Mouse (Mus musculus) neural tube, embryonic 15.5 days (tissue): ENCODE measurements around the gene Sema3b. TPM values are rescaled to one million over a fixed set of nuclear protein-coding genes. Genes with fewer than 3 reads are reported as not detected.
"Not testable (repeated sequence)": the region's sequence is repeated elsewhere in the genome, so short reads cannot be mapped to it uniquely, and the experiment has no call there.

Experiments used
- ATAC-seq: fragments of 200-750 bp; cut with Nextera tagmentation; 2 replicates; pipeline ENCODE4 v1.8.0; 2017; ENCODE audit warnings: mild to moderate bottlenecking, moderate TSS enrichment, moderate library complexity; ENCODE audit not compliant: low FRiP score
- H3K27ac ChIP-seq: fragments of 300-500 bp; sonication (generic); replicated peaks from 2 replicates; pipeline ENCODE4 v1.5.1; 2015; ENCODE audit warnings: mild to moderate bottlenecking, inconsistent platforms
- H3K27me3 ChIP-seq: fragments of 300-500 bp; sonication (generic); replicated peaks from 2 replicates; pipeline ENCODE4 v1.6.1; 2015; ENCODE audit warnings: inconsistent platforms
- H3K36me3 ChIP-seq: fragments of 300-500 bp; sonication (generic); 2 replicates; pipeline ENCODE4 v1.6.1; 2015; ENCODE audit warnings: inconsistent platforms
- H3K4me1 ChIP-seq: fragments of 300-500 bp; sonication (generic); 2 replicates; pipeline ENCODE4 v1.6.1; 2015; ENCODE audit warnings: inconsistent platforms
- H3K4me2 ChIP-seq: fragments of 300-500 bp; sonication (generic); 2 replicates; pipeline ENCODE4 v1.6.1; 2015; ENCODE audit warnings: inconsistent platforms, mild to moderate bottlenecking, moderate library complexity
- H3K4me3 ChIP-seq: fragments of 300-500 bp; sonication (generic); replicated peaks from 2 replicates; pipeline ENCODE4 v1.5.1; 2015; ENCODE audit warnings: mild to moderate bottlenecking, inconsistent platforms
- H3K9ac ChIP-seq: fragments of 300-500 bp; sonication (generic); replicated peaks from 2 replicates; pipeline ENCODE4 v1.6.1; 2015; ENCODE audit warnings: mild to moderate bottlenecking, inconsistent platforms
- H3K9me3 ChIP-seq: fragments of 300-500 bp; sonication (generic); replicated peaks from 2 replicates; pipeline ENCODE4 v1.6.1; 2016; ENCODE audit warnings: inconsistent platforms
- WGBS: fragments of 180-500 bp; shearing (Covaris S2); methylation state at CpG from one replicate; pipeline ENCODE4 v1.1.7; 2015; ENCODE audit warnings: mixed read lengths; 5-methylcytosine and 5-hydroxymethylcytosine counted together
- polyA plus RNA-seq: library from polyadenylated mRNA; unstranded; fragments of >200 nt; fragmentation: Nextera tagmentation; extraction: Ambion mirVana; gene quantifications from 2 replicates; pipeline ENCODE4 v1.2.1, GENCODE M21; 2015

Sema3b gene
- polyA plus RNA-seq, 1 experiment from 2014 or later, result 6.6 TPM

DNA sequence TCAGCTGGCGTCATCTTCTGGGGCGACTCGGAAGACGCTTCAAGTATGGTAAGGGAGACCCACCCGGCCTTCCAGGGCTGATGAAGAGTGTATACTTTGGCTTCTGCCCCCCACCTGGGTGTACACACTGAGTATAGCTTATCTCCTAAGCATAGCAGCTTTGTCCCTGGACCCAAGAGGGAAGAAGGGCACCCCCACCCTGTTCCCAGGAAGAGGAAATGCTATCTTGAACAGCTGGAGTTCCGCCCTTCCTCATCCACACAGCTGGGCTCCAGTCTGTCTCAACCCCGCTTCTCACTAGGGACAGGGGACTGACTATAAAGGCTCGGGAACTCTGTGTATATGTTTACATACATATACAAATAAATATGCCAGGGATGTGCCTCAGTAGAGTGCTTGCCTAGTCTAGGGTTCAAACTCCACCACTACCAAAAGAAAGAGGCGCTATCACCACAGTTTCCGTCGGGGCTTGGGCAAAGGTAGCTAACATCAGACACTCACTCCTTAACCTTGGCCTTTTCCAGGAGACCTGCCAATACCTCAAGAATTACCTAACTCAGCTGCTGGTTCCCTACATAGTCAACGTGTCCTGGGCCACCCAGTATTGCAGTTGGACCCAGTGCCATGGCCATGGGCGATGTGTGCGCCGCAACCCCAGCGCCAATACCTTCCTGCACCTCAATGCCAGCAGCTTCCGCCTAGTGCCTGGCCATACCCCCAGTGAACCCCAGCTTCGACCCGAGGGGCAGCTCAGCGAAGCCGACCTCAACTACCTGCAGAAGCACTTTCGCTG is 37.3 kb downstream of the Sema3b start:
- Histone ChIP-seq H3K36me3 (peaks cover 33% of the 10 kb centered on the region), H3K4me2 (peak overlapping the region; percentile 9; the same call in 1 of the 2 replicates), H3K4me3 (no peak overlapping the region), H3K27ac (no peak overlapping the region), H3K9ac (no peak overlapping the region), H3K27me3 (no peaks in the 10 kb centered on the region), H3K4me1 (peaks cover 42% of the 10 kb centered on the region), H3K9me3 (no peaks in the 10 kb centered on the region)
- 96% methylated on average over 22 of the region's 22 CpGs for WGBS
- ATAC-seq, result no peak

DNA sequence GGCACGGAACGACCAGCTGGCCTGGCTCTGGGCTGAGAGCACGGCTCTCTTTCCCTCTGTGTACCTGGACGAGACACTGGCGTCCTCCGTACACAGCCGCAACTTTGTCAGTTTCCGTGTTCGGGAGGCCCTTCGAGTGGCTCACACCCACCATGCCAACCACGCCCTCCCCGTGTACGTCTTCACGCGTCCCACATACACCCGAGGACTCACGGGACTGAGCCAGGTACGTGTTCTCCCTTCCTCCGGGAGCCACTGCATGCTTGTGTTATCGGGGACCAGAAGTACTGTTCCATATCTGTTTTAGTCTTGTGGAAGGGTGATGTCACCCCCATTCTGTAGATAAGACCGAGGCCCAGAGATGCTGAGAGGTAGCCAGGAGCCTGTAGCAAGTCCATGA is 38.2 kb downstream of the Sema3b start:
- ATAC-seq, result no peak
- 95% methylated on average over 21 of the region's 21 CpGs for WGBS
- H3K4me1 ChIP-seq, result peaks cover 42% of the 10 kb centered on the region

DNA sequence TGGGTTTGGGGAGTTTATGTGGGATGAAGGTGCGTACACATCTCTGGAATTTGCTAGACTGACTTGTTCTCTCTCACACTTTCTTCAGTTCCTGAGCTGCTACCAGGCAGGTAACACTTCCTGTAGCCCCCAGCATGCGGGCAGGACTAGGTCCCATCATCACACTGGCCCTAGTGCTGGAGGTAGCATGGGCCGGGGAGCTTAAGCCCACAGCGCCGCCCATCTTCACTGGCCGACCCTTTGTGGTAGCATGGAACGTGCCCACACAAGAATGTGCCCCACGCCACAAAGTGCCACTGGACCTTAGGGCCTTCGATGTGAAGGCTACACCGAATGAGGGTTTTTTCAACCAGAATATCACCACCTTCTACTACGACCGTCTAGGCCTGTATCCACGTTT is 39.0 kb downstream of the Sema3b start:
- ATAC-seq, result no peak
- peaks cover 47% of the 10 kb centered on the region for H3K4me1 ChIP-seq
- H3K36me3 ChIP-seq, result peaks cover 41% of the 10 kb centered on the region

More for the DNA sequence above, 38.2 kb downstream of the Sema3b start:
- H3K4me2 ChIP-seq, result peak overlapping the region; percentile 69
- 0 out of 2 replicates have a peak overlapping the region, but pooled peaks have one; percentile 86 for H3K9ac ChIP-seq
- peaks cover 36% of the 10 kb centered on the region for H3K36me3 ChIP-seq
- peak overlapping the region; percentile 85; the same call in 1 of the 2 replicates for H3K4me3 ChIP-seq
- no peak overlapping the region for H3K27ac ChIP-seq
- H3K9me3 ChIP-seq, result no peaks in the 10 kb centered on the region
- H3K27me3 ChIP-seq, result no peaks in the 10 kb centered on the region

DNA sequence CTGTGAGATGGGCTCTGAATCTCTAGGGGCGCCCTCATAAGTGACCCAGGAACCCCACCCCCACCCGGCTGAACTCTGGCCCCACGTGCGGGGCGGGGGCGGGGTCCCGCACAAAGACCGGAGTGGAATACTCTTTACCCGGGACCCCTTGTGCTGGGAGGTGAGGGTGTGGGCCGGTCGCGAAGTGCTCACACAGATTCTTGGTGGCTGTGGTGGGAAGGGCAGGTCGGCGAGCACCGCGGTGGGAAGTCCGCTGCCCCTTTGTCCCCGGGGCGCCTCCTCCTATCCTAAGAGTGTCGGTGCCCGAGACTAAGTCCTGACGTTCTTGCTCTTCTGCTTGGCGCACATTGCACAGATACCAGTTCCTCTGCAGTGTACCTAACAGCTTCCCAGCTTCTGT is 39.8 kb downstream of the Sema3b start:
- WGBS, result under 1% methylated on average over 23 of the region's 23 CpGs

More for the DNA sequence above, 39.0 kb downstream of the Sema3b start:
- WGBS, result 47% methylated on average over 13 of the region's 13 CpGs
- Histone ChIP-seq H3K4me3 (peak overlapping the region; percentile 85), H3K27me3 (no peaks in the 10 kb centered on the region), H3K27ac (peak overlapping the region; percentile 91; the same call in 1 of the 2 replicates), H3K4me2 (peak overlapping the region; percentile 69), H3K9ac (peak overlapping the region; percentile 86), H3K9me3 (no peaks in the 10 kb centered on the region)

DNA sequence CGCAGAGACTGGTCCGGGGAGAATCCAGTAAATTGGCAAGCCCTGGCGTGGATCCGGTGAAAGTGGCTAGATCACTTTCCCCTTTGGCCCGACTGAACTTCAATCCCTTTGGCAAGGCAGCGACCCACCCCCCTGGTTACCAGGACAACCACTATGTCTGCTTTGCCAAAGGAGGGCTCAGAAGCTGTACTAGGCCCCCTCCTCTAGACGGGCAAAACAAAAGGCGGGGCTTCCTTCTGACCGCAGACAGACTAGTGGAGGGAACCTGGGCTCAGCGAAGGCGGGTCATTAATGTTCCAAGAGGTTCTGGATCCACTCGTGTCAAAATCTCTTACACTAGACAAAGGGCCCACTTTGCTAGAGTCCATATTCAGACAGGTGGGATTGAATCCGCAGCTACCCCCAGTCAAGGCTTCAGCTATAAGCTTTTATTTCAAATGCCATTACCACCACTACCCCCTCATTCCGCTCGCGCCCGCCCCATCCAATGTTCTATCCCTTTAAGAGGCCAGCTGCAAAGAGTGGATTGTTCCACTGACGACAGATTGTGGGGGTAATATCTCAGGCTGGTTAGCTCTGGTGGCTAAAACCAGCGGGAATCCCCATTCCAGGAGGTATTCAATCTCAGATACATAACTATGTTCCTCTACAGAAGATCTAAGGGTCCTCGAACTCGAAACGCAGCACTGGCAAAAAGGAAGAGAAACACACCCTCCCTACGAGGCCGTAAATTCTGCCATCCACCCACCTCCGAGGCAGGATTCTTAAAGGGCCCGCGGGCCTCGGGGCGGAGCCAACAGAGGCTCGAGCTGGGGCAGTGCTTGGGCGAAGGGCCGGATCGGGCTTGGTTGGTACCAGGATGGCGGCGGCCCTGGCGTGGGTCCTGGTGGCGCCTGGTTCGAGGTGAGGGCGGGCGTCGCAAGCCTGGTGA is 40.4 kb downstream of the Sema3b start:
- Histone ChIP-seq H3K4me1 (peaks cover 61% of the 10 kb centered on the region), H3K4me2 (peak overlapping the region; percentile 69), H3K9me3 (no peaks in the 10 kb centered on the region), H3K36me3 (peaks cover 39% of the 10 kb centered on the region), H3K27ac (peak overlapping the region; percentile 91), H3K9ac (peak overlapping the region; percentile 86), H3K27me3 (no peaks in the 10 kb centered on the region), H3K4me3 (peak overlapping the region; percentile 85)
- under 1% methylated on average over 41 of the region's 41 CpGs for WGBS
- peak; percentile 89 for ATAC-seq

More for the DNA sequence above, 39.8 kb downstream of the Sema3b start:
- H3K4me1 ChIP-seq, result peaks cover 54% of the 10 kb centered on the region
- peak; percentile 26 for ATAC-seq
- H3K4me2 ChIP-seq, result peak overlapping the region; percentile 69
- H3K27ac ChIP-seq, result peak overlapping the region; percentile 91
- no peaks in the 10 kb centered on the region for H3K9me3 ChIP-seq
- peak overlapping the region; percentile 85 for H3K4me3 ChIP-seq
- peaks cover 42% of the 10 kb centered on the region for H3K36me3 ChIP-seq
- H3K9ac ChIP-seq, result peak overlapping the region; percentile 86
- no peaks in the 10 kb centered on the region for H3K27me3 ChIP-seq

DNA sequence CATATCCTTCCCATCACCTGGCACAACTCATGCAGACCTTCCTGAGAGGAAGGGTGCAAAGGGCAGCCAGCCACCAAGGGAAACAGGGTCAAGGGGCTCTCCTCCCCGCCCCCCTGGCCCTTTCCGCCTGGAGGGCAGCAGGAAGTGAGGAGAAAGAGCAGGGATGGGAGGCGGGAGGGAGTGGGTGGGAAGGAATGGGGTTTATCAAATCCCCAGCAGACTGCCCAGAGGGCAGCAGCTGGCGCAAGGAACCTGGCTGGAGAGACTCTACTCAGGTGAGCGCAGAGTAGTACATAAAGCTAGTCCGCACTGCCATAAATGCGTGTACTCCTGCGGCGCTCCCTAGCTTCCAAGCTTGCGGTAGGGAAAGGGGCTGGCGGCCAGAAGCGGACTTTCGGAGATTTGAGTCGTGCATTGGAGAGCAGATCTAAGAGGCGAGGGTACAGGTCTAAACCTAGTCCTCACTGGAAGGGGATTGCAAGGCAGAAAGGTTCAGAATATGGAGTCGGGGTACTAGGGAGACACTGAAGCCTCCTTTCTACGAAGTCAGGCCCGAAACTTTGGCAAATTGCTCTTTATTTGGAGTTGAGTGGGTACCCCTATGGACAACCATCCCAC is 41.2 kb downstream of the Sema3b start, which contains the start of gene Hyal2:
TSS of gene Hyal2 (plus strand) at position 244 of the 618 bp plus-strand sequence.
- Histone ChIP-seq H3K4me2 (peak within 1 kb of the TSS; percentile 69), H3K27me3 (no peaks in the 10 kb centered on the region), H3K4me1 (peaks cover 65% of the 10 kb centered on the region), H3K36me3 (peaks cover 33% of the 10 kb centered on the region), H3K9ac (peak within 1 kb of the TSS; percentile 86), H3K4me3 (peak within 1 kb of the TSS; percentile 85), H3K27ac (peak within 1 kb of the TSS; percentile 91), H3K9me3 (no peaks in the 10 kb centered on the region)
- WGBS, result 9% methylated on average over 18 of the region's 18 CpGs
- no peak for ATAC-seq

DNA sequence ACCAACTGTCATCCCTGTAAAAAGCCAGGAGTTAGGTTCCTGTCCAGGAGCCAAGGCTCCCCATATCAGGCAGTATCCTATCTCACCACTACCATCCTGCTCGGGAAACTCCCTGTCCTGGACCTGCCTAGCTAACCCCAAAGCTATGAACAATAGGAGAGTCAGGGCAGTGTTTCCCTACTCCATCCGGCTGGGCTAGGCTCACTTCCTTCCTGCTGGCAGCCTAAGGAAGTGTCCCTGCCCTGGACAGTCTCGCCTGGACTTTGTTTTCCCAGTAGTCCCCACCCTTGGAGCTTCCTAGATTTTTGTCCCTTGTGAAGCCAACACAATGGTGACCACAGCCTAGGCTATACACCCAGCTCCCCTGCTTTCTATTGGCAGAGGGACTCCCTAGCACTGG is 42.2 kb downstream of the Sema3b start:
- no peaks in the 10 kb centered on the region for H3K9me3 ChIP-seq
- H3K36me3 ChIP-seq, result peaks cover 28% of the 10 kb centered on the region
- peak overlapping the region; percentile 69; the same call in 1 of the 2 replicates for H3K4me2 ChIP-seq
- ATAC-seq, result no peak
- no peaks in the 10 kb centered on the region for H3K27me3 ChIP-seq
- H3K27ac ChIP-seq, result peak overlapping the region; percentile 91; the same call in 1 of the 2 replicates
- H3K4me1 ChIP-seq, result peaks cover 66% of the 10 kb centered on the region
- no peak overlapping the region for H3K9ac ChIP-seq
- no peak overlapping the region for H3K4me3 ChIP-seq
- WGBS, result 81% methylated on average over 3 of the region's 3 CpGs

DNA sequence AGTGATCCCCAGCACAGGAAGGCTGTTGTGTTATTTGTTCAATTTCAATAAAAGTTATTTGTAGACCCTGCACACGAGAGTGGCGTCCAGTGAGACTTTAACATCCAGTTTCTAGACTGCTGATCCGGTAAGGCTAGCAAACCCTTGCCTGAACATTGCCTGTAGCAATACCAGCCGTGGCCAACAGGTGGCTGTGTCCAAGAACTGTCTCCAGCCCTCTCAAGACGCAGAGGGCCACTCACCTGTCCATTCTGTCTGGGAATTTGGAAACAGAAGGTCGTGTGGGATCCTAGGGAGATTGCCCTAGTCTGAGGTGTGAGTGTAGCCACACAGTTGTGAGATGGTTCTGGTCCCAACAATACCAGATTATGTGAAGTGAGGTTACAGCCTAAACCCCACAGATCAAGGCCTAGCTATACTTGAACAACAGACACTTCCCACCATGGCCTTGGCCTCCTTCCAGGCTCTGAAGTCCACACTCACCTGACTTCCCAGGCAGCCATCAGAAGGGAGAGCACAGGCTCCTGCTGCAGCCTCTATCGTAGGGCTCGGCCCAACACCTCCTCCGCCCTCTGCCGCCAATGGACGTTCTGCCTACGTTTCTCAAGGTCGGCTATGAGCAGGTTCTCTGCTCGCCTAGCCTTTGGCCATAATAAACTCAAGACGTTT is 42.9 kb downstream of the Sema3b start:
- Histone ChIP-seq H3K36me3 (peaks cover 30% of the 10 kb centered on the region), H3K4me3 (no peak overlapping the region), H3K4me2 (peak overlapping the region; percentile 7; the same call in 1 of the 2 replicates), H3K9me3 (no peaks in the 10 kb centered on the region), H3K9ac (no peak overlapping the region), H3K27me3 (no peaks in the 10 kb centered on the region), H3K4me1 (peaks cover 59% of the 10 kb centered on the region), H3K27ac (0 out of 2 replicates have a peak overlapping the region, but pooled peaks have one; percentile 38)
- 62% methylated on average over 15 of the region's 15 CpGs for whole genome bisulfite sequencing
- no peak for ATAC-seq

DNA sequence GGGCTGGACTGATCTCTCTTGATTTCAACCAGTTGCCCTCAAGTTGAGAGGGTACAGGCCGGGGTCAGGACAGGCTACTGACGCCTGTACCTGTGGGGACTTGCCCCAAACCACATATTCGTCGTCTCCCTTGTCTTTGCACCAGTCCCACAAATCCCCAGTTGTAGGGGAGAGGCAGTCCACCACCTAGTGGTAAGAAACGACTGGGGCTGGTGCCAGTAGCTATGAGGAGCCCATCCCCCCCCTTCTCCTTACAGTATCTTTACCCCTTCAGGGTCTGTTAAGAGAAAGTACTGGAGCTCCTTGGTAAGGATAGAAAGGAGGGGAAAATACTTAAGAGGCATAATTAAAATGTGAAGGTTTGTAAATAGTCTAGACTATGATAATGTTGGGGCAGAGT is 43.5 kb downstream of the Sema3b start:
- peak overlapping the region; percentile 5; the same call in 1 of the 2 replicates for H3K4me2 ChIP-seq
- peaks cover 33% of the 10 kb centered on the region for H3K36me3 ChIP-seq
- H3K4me1 ChIP-seq, result peaks cover 53% of the 10 kb centered on the region
- H3K27ac ChIP-seq, ATAC-seq, H3K9ac ChIP-seq, H3K27me3 ChIP-seq, H3K9me3 ChIP-seq, H3K4me3 ChIP-seq: not testable (repeated sequence)
- WGBS, result 58% methylated on average over 5 of the region's 5 CpGs

DNA sequence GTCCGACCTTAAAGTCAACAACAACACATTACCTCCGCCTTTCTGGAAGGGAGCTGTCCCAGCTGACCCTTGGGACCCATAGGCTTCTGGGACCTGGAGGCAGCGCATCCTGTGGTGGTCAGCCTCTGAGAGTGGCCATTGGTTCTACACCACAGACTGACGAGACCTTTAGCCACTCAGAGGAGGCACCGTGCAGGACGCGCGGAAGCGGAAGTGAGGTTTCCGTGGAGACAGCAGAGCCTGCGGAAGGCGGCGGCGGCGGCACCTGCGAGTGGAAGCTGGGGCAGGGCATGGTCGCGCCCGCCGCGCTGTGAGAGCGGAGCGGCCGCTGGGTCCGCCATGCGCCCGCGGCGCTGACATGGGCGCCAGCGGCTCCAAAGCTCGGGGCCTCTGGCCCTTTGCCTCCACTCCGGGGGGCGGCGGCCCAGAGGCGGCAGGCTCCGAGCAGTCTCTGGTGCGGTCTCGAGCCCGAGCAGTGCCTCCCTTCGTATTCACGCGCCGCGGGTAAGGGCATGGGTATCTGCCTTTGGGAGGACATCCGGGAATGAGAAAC is 45.9 kb downstream of the Sema3b start, which contains the start of gene Tusc2:
TSS of gene Tusc2 (plus strand) at position 227 of the 553 bp plus-strand sequence.
- H3K27me3 ChIP-seq, result no peaks in the 10 kb centered on the region
- H3K4me3 ChIP-seq, result peak within 1 kb of the TSS; percentile 69
- peaks cover 57% of the 10 kb centered on the region for H3K36me3 ChIP-seq
- H3K27ac ChIP-seq, result peak within 1 kb of the TSS; percentile 73
- no peaks in the 10 kb centered on the region for H3K9me3 ChIP-seq
- peaks cover 39% of the 10 kb centered on the region for H3K4me1 ChIP-seq
- WGBS, result under 1% methylated on average over 45 of the region's 46 CpGs
- H3K4me2 ChIP-seq, result peak within 1 kb of the TSS; percentile 78
- peak within 1 kb of the TSS; percentile 95 for H3K9ac ChIP-seq
- ATAC-seq, result peak; percentile 93
